Mouse (Mus musculus) hindbrain, embryonic 12.5 days (tissue): ENCODE data around the gene Fam178b. TPM values are rescaled to one million over a fixed set of nuclear protein-coding genes. Genes with fewer than 3 reads are reported as not detected.
A peak's percentile ranks its signal among the peaks of the same experiment; 100 is the strongest.
"Not testable (repeated sequence)": the region's sequence is repeated elsewhere in the genome, so short reads cannot be mapped to it uniquely, and the experiment has no call there.

ENCODE experiments used
- ATAC-seq: fragments of 200-750 bp; cut with Nextera tagmentation; 2 replicates; pipeline ENCODE4 v1.8.0; 2017; ENCODE audit warnings: moderate TSS enrichment; ENCODE audit not compliant: low FRiP score
- H3K27ac ChIP-seq: fragments of 300-500 bp; sonication (generic); 2 replicates; pipeline ENCODE4 v1.5.1; 2016; ENCODE audit warnings: mild to moderate bottlenecking
- H3K27me3 ChIP-seq: fragments of 300-500 bp; sonication (generic); 2 replicates; pipeline ENCODE4 v1.6.1; 2016; ENCODE audit warnings: mild to moderate bottlenecking
- H3K36me3 ChIP-seq: fragments of 300-500 bp; sonication (generic); 2 replicates; pipeline ENCODE4 v1.6.1; 2016; ENCODE audit warnings: mild to moderate bottlenecking
- H3K4me1 ChIP-seq: fragments of 300-500 bp; sonication (generic); 2 replicates; pipeline ENCODE4 v1.6.1; 2016
- H3K4me2 ChIP-seq: fragments of 300-500 bp; sonication (generic); replicated peaks from 2 replicates; pipeline ENCODE4 v1.6.1; 2016; ENCODE audit warnings: mild to moderate bottlenecking
- H3K4me3 ChIP-seq: fragments of 300-500 bp; sonication (generic); 2 replicates; pipeline ENCODE4 v1.5.1; 2016; ENCODE audit warnings: mild to moderate bottlenecking
- H3K9ac ChIP-seq: fragments of 300-500 bp; sonication (generic); 2 replicates; pipeline ENCODE4 v1.6.1; 2016; ENCODE audit warnings: mild to moderate bottlenecking, moderate library complexity
- H3K9me3 ChIP-seq: fragments of 300-500 bp; sonication (generic); replicated peaks from 2 replicates; pipeline ENCODE4 v1.6.1; 2016; ENCODE audit warnings: mild to moderate bottlenecking
- WGBS: fragments of 180-500 bp; shearing (Covaris S2); methylation state at CpG from one replicate; pipeline ENCODE4 v1.1.7; 2016; 5-methylcytosine and 5-hydroxymethylcytosine counted together
- polyA plus RNA-seq: library from polyadenylated mRNA; unstranded; fragments of >200 nt; fragmentation: Nextera tagmentation; extraction: Ambion mirVana; gene quantifications from 2 replicates; pipeline ENCODE4 v1.2.1, GENCODE M21; 2016

Fam178b gene
- polyA plus RNA-seq, 1 experiment from 2014 or later = 0.67 TPM

- peak; percentile 76 for ATAC-seq
- WGBS = 24% methylated on average over 5 of the region's 5 CpGs
- Histone ChIP-seq H3K4me3 (no peak overlapping the region), H3K9ac (no peak overlapping the region), H3K4me1 (peaks cover 13% of the 10 kb centered on the region), H3K4me2 (no peak overlapping the region), H3K9me3 (no peaks in the 10 kb centered on the region), H3K27ac (no peak overlapping the region), H3K27me3 (no peaks in the 10 kb centered on the region), H3K36me3 (no peaks in the 10 kb centered on the region)
Measured at GRCm38 (mm10) chr1:36634940-36635339, 48.0 kb downstream of the Fam178b start.

- no peak for ATAC-seq
- Histone ChIP-seq H3K4me2 (no peak overlapping the region), H3K4me1 (peaks cover 13% of the 10 kb centered on the region), H3K27ac (no peak overlapping the region), H3K9me3 (no peaks in the 10 kb centered on the region), H3K36me3 (no peaks in the 10 kb centered on the region), H3K9ac (peak overlapping the region; percentile 24; the same call in 1 of the 2 replicates), H3K27me3 (no peaks in the 10 kb centered on the region), H3K4me3 (no peak overlapping the region)
- WGBS = 60% methylated on average over 5 of the region's 5 CpGs
Measured at GRCm38 (mm10) chr1:36633920-36634319, 49.1 kb downstream of the Fam178b start.

DNA sequence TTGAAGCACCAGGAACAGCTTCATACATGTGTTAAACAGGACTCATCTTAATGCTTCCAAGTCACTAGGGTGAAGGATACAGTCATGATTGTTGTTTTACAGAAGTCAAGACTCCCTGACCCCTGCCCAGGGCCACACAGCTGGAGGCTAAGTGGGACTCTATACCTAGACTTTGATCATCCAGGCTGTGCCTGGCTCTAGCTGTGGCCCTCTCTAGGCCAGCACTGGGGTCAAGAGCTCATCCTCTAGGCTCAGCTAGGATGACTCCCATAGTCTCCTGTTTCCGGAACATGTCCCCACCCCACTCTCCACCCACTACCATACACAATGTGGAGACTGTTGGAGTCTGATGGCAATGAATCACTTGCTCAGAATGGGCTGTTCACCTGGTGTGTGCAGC lies 50.1 kb downstream of the Fam178b start:
- Histone ChIP-seq H3K27ac (no peak overlapping the region), H3K9me3 (no peaks in the 10 kb centered on the region), H3K27me3 (no peaks in the 10 kb centered on the region), H3K9ac (no peak overlapping the region), H3K36me3 (no peaks in the 10 kb centered on the region), H3K4me1 (peaks cover 13% of the 10 kb centered on the region), H3K4me2 (no peak overlapping the region), H3K4me3 (no peak overlapping the region)
- 89% methylated on average over 1 of the region's 1 CpGs for WGBS
- no peak for ATAC-seq

DNA sequence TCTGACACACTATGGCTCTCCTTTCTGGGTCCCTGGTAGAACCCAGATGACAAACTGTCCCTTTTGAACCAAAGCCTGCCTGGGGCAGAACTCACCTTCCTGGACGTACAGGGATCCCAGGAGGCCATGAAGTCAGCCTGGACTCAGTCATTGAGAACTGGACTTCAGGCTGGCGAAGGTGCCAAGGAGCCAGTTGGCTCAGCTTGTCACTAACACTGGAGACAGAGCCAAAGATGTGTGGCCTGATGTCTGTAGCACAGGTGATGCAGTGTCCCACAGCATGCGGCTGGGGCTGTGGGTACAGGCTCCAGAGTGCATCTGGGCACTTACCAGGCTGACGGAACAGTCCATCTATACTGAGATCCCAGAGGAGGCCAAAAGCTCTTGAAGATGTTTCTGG lies 50.9 kb downstream of the Fam178b start:
- no peak overlapping the region for H3K4me2 ChIP-seq
- ATAC-seq = no peak
- H3K36me3 ChIP-seq = no peaks in the 10 kb centered on the region
- H3K9me3 ChIP-seq = no peaks in the 10 kb centered on the region
- H3K9ac ChIP-seq = no peak overlapping the region
- peaks cover 13% of the 10 kb centered on the region for H3K4me1 ChIP-seq
- H3K4me3 ChIP-seq = no peak overlapping the region
- H3K27ac ChIP-seq = no peak overlapping the region
- WGBS = 91% methylated on average over 4 of the region's 4 CpGs
- no peaks in the 10 kb centered on the region for H3K27me3 ChIP-seq

GRCm38 (mm10) chr1:36631391-36631790 lies 51.6 kb downstream of the Fam178b start:
- no peak overlapping the region for H3K4me2 ChIP-seq
- H3K36me3 ChIP-seq = no peaks in the 10 kb centered on the region
- no peak overlapping the region for H3K9ac ChIP-seq
- ATAC-seq = no peak
- WGBS = 21% methylated on average over 4 of the region's 4 CpGs
- H3K9me3 ChIP-seq = no peaks in the 10 kb centered on the region
- H3K27ac ChIP-seq = no peak overlapping the region
- H3K4me3 ChIP-seq = no peak overlapping the region
- no peaks in the 10 kb centered on the region for H3K27me3 ChIP-seq
- H3K4me1 ChIP-seq = peaks cover 9% of the 10 kb centered on the region

DNA sequence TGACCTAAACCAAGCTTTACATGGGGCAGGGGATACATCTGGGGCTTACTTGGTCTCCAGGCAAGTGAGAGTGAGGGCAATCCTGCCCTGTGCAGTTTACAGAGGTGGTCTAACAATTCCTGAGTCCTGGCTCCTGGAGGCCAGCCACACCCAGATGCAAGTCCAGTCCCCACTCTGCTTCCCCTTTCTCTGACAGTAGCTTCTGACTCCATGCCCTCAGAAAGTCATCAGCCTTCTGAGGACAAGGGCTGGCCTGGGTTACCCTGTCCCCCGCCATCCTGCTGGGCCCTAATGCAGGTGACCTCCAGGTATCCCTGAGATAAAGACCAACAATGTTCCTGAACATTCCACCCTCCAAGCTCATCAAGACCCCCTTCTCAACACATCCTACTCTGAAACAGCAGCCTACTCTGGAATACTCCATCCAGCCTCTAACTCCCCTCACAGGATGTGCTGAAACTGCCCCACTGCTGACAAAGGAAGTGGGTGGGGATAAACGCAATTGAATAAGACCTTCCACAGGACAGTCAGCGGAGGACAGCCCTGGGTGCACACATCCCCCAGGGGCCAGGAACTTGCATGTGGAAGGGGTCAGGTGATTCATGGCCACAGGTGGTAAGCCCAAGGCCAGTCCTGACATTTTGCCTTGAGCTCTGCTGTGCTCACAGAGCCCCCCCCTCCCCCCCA lies 52.8 kb downstream of the Fam178b start:
- no peaks in the 10 kb centered on the region for H3K36me3 ChIP-seq
- H3K9ac ChIP-seq = no peak overlapping the region
- H3K9me3 ChIP-seq = no peaks in the 10 kb centered on the region
- peaks cover 8% of the 10 kb centered on the region for H3K4me1 ChIP-seq
- H3K27me3 ChIP-seq = no peaks in the 10 kb centered on the region
- H3K4me3 ChIP-seq = no peak overlapping the region
- no peak for ATAC-seq
- H3K4me2 ChIP-seq = no peak overlapping the region
- WGBS = 69% methylated on average over 3 of the region's 3 CpGs
- no peak overlapping the region for H3K27ac ChIP-seq

GRCm38 (mm10) chr1:36628585-36628984 lies 54.4 kb downstream of the Fam178b start:
- H3K4me3 ChIP-seq = no peak overlapping the region
- H3K27ac ChIP-seq = no peak overlapping the region
- no peak for ATAC-seq
- no peaks in the 10 kb centered on the region for H3K36me3 ChIP-seq
- no peaks in the 10 kb centered on the region for H3K27me3 ChIP-seq
- WGBS = 59% methylated on average over 8 of the region's 8 CpGs
- no peaks in the 10 kb centered on the region for H3K9me3 ChIP-seq
- no peak overlapping the region for H3K4me2 ChIP-seq
- H3K4me1 ChIP-seq = no peaks in the 10 kb centered on the region
- H3K9ac ChIP-seq = no peak overlapping the region

DNA sequence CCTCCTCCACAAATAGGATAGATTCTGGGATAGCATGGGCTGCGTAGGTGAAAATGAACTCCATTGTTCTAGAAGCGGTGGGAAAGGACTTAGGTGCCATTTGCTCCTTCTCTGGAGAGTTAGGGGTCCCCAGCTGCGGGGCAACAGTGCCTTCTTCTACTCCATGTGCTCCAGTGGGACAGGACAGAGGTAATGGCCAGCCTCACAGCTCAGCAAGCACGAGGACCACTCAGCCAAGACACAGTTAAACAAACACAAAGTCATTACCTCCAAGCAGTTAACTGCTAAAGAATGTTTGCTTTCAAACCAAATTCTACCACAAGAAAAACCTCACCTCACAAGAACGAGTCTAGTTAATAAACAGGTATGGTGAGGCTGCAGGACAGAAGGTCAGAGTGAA lies 57.5 kb downstream of the Fam178b start:
- no peak overlapping the region for H3K4me3 ChIP-seq
- no peak for ATAC-seq
- no peaks in the 10 kb centered on the region for H3K27me3 ChIP-seq
- no peak overlapping the region for H3K9ac ChIP-seq
- H3K4me2 ChIP-seq = no peak overlapping the region
- no peak overlapping the region for H3K27ac ChIP-seq
- H3K4me1 ChIP-seq = no peaks in the 10 kb centered on the region
- no peaks in the 10 kb centered on the region for H3K9me3 ChIP-seq
- H3K36me3 ChIP-seq = no peaks in the 10 kb centered on the region
- WGBS = 82% methylated on average over 5 of the region's 5 CpGs

- H3K36me3 ChIP-seq, H3K4me2 ChIP-seq, H3K4me1 ChIP-seq, H3K9ac ChIP-seq, H3K27ac ChIP-seq, H3K9me3 ChIP-seq, H3K27me3 ChIP-seq, H3K4me3 ChIP-seq, ATAC-seq: not testable (repeated sequence)
- WGBS = 81% methylated on average over 5 of the region's 5 CpGs
Measured at GRCm38 (mm10) chr1:36615958-36616357, 67.0 kb downstream of the Fam178b start.

GRCm38 (mm10) chr1:36615188-36615587 lies 67.8 kb downstream of the Fam178b start:
- H3K36me3 ChIP-seq = no peaks in the 10 kb centered on the region
- no peak overlapping the region for H3K9ac ChIP-seq
- no peak overlapping the region for H3K4me3 ChIP-seq
- WGBS = 88% methylated on average over 8 of the region's 8 CpGs
- ATAC-seq = no peak
- H3K9me3 ChIP-seq = no peaks in the 10 kb centered on the region
- H3K4me1 ChIP-seq = peaks cover 4% of the 10 kb centered on the region
- no peaks in the 10 kb centered on the region for H3K27me3 ChIP-seq
- H3K4me2 ChIP-seq = no peak overlapping the region
- no peak overlapping the region for H3K27ac ChIP-seq

DNA sequence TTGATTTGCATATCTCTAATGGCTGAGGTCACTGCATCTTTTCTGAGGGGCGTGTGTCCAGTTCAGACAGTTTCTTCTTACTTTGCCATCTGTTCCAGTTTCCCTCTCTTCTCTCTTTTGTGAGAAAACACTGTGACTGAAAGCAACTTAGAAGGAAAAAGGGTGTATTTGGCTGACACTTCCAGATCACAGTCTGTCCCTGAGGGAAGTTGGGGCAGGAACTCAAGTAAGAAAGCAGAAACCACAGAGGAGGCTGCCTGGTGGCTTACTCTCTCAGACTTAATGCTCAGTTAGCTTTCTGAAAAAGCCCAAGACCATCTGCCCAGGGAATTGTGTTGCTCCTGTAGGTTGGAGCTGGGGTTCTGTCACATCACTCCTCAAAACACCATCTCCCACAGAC lies 68.4 kb downstream of the Fam178b start:
- Histone ChIP-seq H3K4me2 (no peak overlapping the region), H3K9me3 (no peaks in the 10 kb centered on the region), H3K4me1 (peaks cover 4% of the 10 kb centered on the region), H3K4me3 (no peak overlapping the region), H3K27ac (no peak overlapping the region), H3K9ac (no peak overlapping the region), H3K36me3 (no peaks in the 10 kb centered on the region), H3K27me3 (no peaks in the 10 kb centered on the region)
- 58% methylated on average over 1 of the region's 1 CpGs for WGBS
- ATAC-seq = no peak

DNA sequence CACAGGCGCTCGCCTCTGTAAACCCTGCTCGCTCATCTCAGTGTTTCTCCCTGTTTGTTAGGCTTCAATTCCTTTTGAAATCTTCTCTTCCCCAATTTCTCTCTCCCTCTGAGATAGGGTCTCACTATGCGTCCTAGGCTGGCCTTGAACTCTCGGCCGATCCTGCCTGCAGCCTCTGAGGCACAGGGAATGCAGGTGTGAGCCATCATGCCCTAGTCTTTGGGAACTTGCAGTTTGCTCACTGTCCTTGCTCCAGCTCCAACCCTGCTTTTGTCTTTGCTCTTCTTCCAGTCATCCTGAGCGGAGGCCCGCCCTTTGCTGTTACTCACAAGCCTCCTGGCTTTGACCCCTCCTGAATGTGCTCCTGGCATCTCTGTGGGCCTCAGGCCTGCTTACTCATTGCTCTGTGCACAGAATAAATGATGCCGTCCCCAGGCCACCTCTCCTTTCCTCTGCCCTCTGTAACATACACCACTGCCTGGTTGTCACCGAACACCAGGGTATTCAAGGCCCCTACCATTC lies 69.5 kb downstream of the Fam178b start:
- no peaks in the 10 kb centered on the region for H3K27me3 ChIP-seq
- WGBS = 88% methylated on average over 10 of the region's 10 CpGs
- H3K36me3 ChIP-seq = no peaks in the 10 kb centered on the region
- H3K4me2 ChIP-seq = no peak overlapping the region
- ATAC-seq = no peak
- H3K9ac ChIP-seq = no peak overlapping the region
- no peak overlapping the region for H3K4me3 ChIP-seq
- no peaks in the 10 kb centered on the region for H3K9me3 ChIP-seq
- no peak overlapping the region for H3K27ac ChIP-seq
- peaks cover 4% of the 10 kb centered on the region for H3K4me1 ChIP-seq

GRCm38 (mm10) chr1:36612362-36612761 lies 70.6 kb downstream of the Fam178b start:
- Histone ChIP-seq H3K36me3 (no peaks in the 10 kb centered on the region), H3K9ac (no peak overlapping the region), H3K9me3 (no peaks in the 10 kb centered on the region), H3K27ac (no peak overlapping the region), H3K27me3 (no peaks in the 10 kb centered on the region), H3K4me1 (peaks cover 4% of the 10 kb centered on the region), H3K4me2 (no peak overlapping the region), H3K4me3 (no peak overlapping the region)
- 77% methylated on average over 6 of the region's 6 CpGs for WGBS
- no peak for ATAC-seq
